Mouse (Mus musculus): Measurements from ENCODE around the gene Hexdc.

DNA sequence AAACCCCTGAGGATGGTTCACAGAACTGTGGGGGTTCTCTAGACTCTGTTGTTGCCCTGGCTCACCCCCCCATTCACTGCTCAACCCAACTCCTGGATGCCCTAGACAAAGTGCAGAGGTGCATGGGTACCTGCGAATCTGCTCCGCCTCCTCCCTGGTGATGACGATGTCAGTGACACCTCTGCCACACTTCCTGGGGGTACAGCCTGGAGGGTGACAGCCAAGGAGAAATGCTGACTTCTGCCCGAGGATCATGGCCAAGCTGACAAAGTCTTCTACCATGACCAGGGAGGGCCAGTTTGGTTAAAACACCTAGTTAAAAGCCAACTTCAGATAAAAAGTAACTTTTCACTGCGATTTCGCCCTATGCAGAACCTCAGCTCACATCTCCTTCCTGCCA is 3.5 kb upstream of the Hexdc start:
- no peak for TF ChIP-seq POLR2A (IDR thresholded peaks at IDR 0.05; ENCODE audit: low read depth, low read length)
- TF ChIP-seq CTCF (IDR thresholded peaks at IDR 0.05; ENCODE audit: extremely low read depth, insufficient read depth, insufficient read length, insufficient replicate concordance), result no peak

Data from spleen, adult 2 months (tissue).